ENCODE assay signal across 11 mouse cellular contexts in genomic region chr9:58303599-58304271, GRCm38 (mm10). TPM values are rescaled to one million over a fixed set of nuclear protein-coding genes. Genes with fewer than 3 reads are reported as not detected.
DNase-seq lines count a peak whose midpoint lies in the region; ATAC-seq and TF ChIP-seq lines count a peak whose summit lies in the region.
"Had no signal": no experiment of that assay in that cellular context is flagged by ENCODE, and none has a peak within 500 bp of the region (broad histone marks: within the 10 kb centered on the region; RNA-seq: fewer than 3 reads in every experiment).

No protein-coding gene starts in this region.

- H3K4me3 ChIP-seq in hindbrain, embryonic 15.5 days: no peak overlapping the region
- no peak overlapping the region for H3K4me3 ChIP-seq in hindbrain, embryonic 12.5 days
- H3K4me3 ChIP-seq in embryonic facial prominence, embryonic 12.5 days: no peak overlapping the region
- H3K4me3 ChIP-seq in heart, postnatal 0 days (ENCODE audit: low read depth, low read length): no peak overlapping the region
- H3K4me3 ChIP-seq in neural tube, embryonic 15.5 days (replicated peaks): no peak overlapping the region

- no peak for TF ChIP-seq CTCF in heart, postnatal 0 days (IDR thresholded peaks at IDR 0.05; ENCODE audit: low read depth)

- ATAC-seq in hindbrain, embryonic 15.5 days (ENCODE audit: low FRiP score, low read depth): no peak
- no peak for ATAC-seq in hindbrain, embryonic 12.5 days (ENCODE audit: low FRiP score)
- no peak for ATAC-seq in embryonic facial prominence, embryonic 12.5 days (ENCODE audit: insufficient number of reproducible peaks, insufficient read depth, low FRiP score, low TSS enrichment)
- no peak for ATAC-seq in heart, postnatal 0 days (ENCODE audit: insufficient read depth, low read depth)
- no peak for ATAC-seq in neural tube, embryonic 15.5 days (ENCODE audit: low FRiP score)
- no peak for ATAC-seq in erythroid progenitor cell, adult 5-6 weeks (replicated peaks; ENCODE audit: low FRiP score, poor library complexity, severe bottlenecking)
- ATAC-seq: CD4-positive, CD25-positive, alpha-beta regulatory T cell, adult 4 months; forebrain, embryonic 16.5 days had no signal

- no peak overlapping the region for H3K9ac ChIP-seq in hindbrain, embryonic 15.5 days
- no peak overlapping the region for H3K9ac ChIP-seq in hindbrain, embryonic 12.5 days
- H3K9ac ChIP-seq in embryonic facial prominence, embryonic 12.5 days: no peak overlapping the region
- no peak overlapping the region for H3K9ac ChIP-seq in heart, postnatal 0 days (replicated peaks; ENCODE audit: low read depth, low read length)
- no peak overlapping the region for H3K9ac ChIP-seq in neural tube, embryonic 15.5 days (replicated peaks)

- H3K27me3 ChIP-seq in hindbrain, embryonic 15.5 days: no peaks in the 10 kb centered on the region
- H3K27me3 ChIP-seq in hindbrain, embryonic 12.5 days: no peaks in the 10 kb centered on the region; the same call in 1 of the 2 replicates
- H3K27me3 ChIP-seq in embryonic facial prominence, embryonic 12.5 days: no peaks in the 10 kb centered on the region; the same call in 1 of the 2 replicates
- H3K27me3 ChIP-seq in heart, postnatal 0 days (ENCODE audit: control insufficient read depth, insufficient read depth, low read length): no peaks in the 10 kb centered on the region
- H3K27me3 ChIP-seq in neural tube, embryonic 15.5 days (replicated peaks): no peaks in the 10 kb centered on the region

- H3K9me3 ChIP-seq in hindbrain, embryonic 15.5 days: no peaks in the 10 kb centered on the region
- H3K9me3 ChIP-seq in hindbrain, embryonic 12.5 days (replicated peaks): no peaks in the 10 kb centered on the region
- no peaks in the 10 kb centered on the region for H3K9me3 ChIP-seq in embryonic facial prominence, embryonic 12.5 days
- H3K9me3 ChIP-seq in heart, postnatal 0 days (replicated peaks; ENCODE audit: control insufficient read depth, low read length): no peaks in the 10 kb centered on the region
- H3K9me3 ChIP-seq in neural tube, embryonic 15.5 days (replicated peaks): no peaks in the 10 kb centered on the region

- no peaks in the 10 kb centered on the region for H3K36me3 ChIP-seq in hindbrain, embryonic 15.5 days
- H3K36me3 ChIP-seq in hindbrain, embryonic 12.5 days: no peaks in the 10 kb centered on the region
- no peaks in the 10 kb centered on the region for H3K36me3 ChIP-seq in embryonic facial prominence, embryonic 12.5 days
- no peaks in the 10 kb centered on the region for H3K36me3 ChIP-seq in heart, postnatal 0 days (replicated peaks; ENCODE audit: control insufficient read depth, insufficient read depth, low read length)
- no peaks in the 10 kb centered on the region for H3K36me3 ChIP-seq in neural tube, embryonic 15.5 days

- DNase-seq in heart, postnatal 0 days (ENCODE audit: low spot score): no peak
- peak; percentile 70 for DNase-seq in lung, postnatal 10 days
- no peak for DNase-seq in gastrocnemius, postnatal 10 days
- DNase-seq: cerebellum, adult 11-12 months had no signal

- TF ChIP-seq EP300 in heart, postnatal 0 days (IDR thresholded peaks at IDR 0.05; ENCODE audit: low read depth): no peak

- H3K4me2 ChIP-seq in hindbrain, embryonic 15.5 days: no peak overlapping the region
- H3K4me2 ChIP-seq in hindbrain, embryonic 12.5 days (replicated peaks): no peak overlapping the region
- H3K4me2 ChIP-seq in embryonic facial prominence, embryonic 12.5 days (replicated peaks): no peak overlapping the region
- H3K4me2 ChIP-seq in heart, postnatal 0 days (ENCODE audit: low read depth, low read length): no peak overlapping the region
- no peak overlapping the region for H3K4me2 ChIP-seq in neural tube, embryonic 15.5 days

- H3K27ac ChIP-seq in hindbrain, embryonic 15.5 days (replicated peaks): 0 out of 2 replicates have a peak overlapping the region, but pooled peaks have one; percentile 22
- no peak overlapping the region for H3K27ac ChIP-seq in hindbrain, embryonic 12.5 days
- peak overlapping the region; percentile 51 for H3K27ac ChIP-seq in embryonic facial prominence, embryonic 12.5 days
- H3K27ac ChIP-seq in heart, postnatal 0 days (ENCODE audit: low read depth): peak overlapping the region; percentile 22; the same call in 1 of the 2 replicates
- H3K27ac ChIP-seq in neural tube, embryonic 15.5 days (replicated peaks): no peak overlapping the region

- 58% methylated on average over 8 of the region's 8 CpGs for WGBS in hindbrain, embryonic 15.5 days
- WGBS in hindbrain, embryonic 12.5 days: 65% methylated on average over 8 of the region's 8 CpGs
- WGBS in embryonic facial prominence, embryonic 12.5 days: 51% methylated on average over 8 of the region's 8 CpGs
- WGBS in heart, postnatal 0 days: 49% methylated on average over 8 of the region's 8 CpGs
- 64% methylated on average over 8 of the region's 8 CpGs for WGBS in neural tube, embryonic 15.5 days

- H3K4me1 ChIP-seq in hindbrain, embryonic 15.5 days (replicated peaks): peaks cover 32% of the 10 kb centered on the region
- peaks cover 35% of the 10 kb centered on the region for H3K4me1 ChIP-seq in hindbrain, embryonic 12.5 days
- peaks cover 68% of the 10 kb centered on the region for H3K4me1 ChIP-seq in embryonic facial prominence, embryonic 12.5 days
- peaks cover 24% of the 10 kb centered on the region for H3K4me1 ChIP-seq in heart, postnatal 0 days (ENCODE audit: control insufficient read depth, insufficient read depth)
- peaks cover 17% of the 10 kb centered on the region for H3K4me1 ChIP-seq in neural tube, embryonic 15.5 days

RNA-seq across cellular contexts. Expression of gene Loxl1, which starts 9.3 kb away (rescaled TPM):
- polyA plus RNA-seq in hindbrain, embryonic 15.5 days (2015; fragmentation: Nextera tagmentation; extraction: Ambion mirVana): 10.3 and 10.7 TPM in 2 replicates
- polyA plus RNA-seq in hindbrain, embryonic 12.5 days (2016; fragmentation: Nextera tagmentation; extraction: Ambion mirVana): 19.2 and 23.8 TPM in 2 replicates
- polyA plus RNA-seq in embryonic facial prominence, embryonic 12.5 days (2016; fragmentation: Nextera tagmentation; extraction: Ambion mirVana): 27.5 and 29.3 TPM in 2 replicates
- total RNA-seq in heart, postnatal 0 days (2014; rRNA removed; ENCODE audit: low replicate concordance): 44.1 and 61.7 TPM in 2 replicates
- 39.2 and 40.7 TPM in 2 replicates for polyA plus RNA-seq in heart, postnatal 0 days (2015; fragmentation: Nextera tagmentation; extraction: Ambion mirVana)
- polyA plus RNA-seq in neural tube, embryonic 15.5 days (2015; fragmentation: Nextera tagmentation; extraction: Ambion mirVana): 10.2 and 12.1 TPM in 2 replicates
- total RNA-seq in erythroid progenitor cell, adult 5-6 weeks (2015; ENCODE audit: low replicate concordance): not detected in 2 replicates
- 0.08 TPM in 1 of 2 replicates, not detected in the other for total RNA-seq in erythroid progenitor cell, adult 5-6 weeks (2017; ENCODE audit: low replicate concordance)
- total RNA-seq in gastrocnemius, postnatal 10 days (2021): 10 to 100 TPM; 50.1 to 70.0 TPM
- polyA plus RNA-seq: CD4-positive, CD25-positive, alpha-beta regulatory T cell, adult 4 months had no signal

RNA-seq across cellular contexts. Expression of gene Stoml1, which starts 50.8 kb away (rescaled TPM):
- polyA plus RNA-seq in hindbrain, embryonic 15.5 days (2015; fragmentation: Nextera tagmentation; extraction: Ambion mirVana): 123 and 126 TPM in 2 replicates
- 63.0 and 67.8 TPM in 2 replicates for polyA plus RNA-seq in hindbrain, embryonic 12.5 days (2016; fragmentation: Nextera tagmentation; extraction: Ambion mirVana)
- polyA plus RNA-seq in embryonic facial prominence, embryonic 12.5 days (2016; fragmentation: Nextera tagmentation; extraction: Ambion mirVana): 40.9 and 44.2 TPM in 2 replicates
- total RNA-seq in heart, postnatal 0 days (2014; rRNA removed; ENCODE audit: low replicate concordance): 16.4 and 52.8 TPM in 2 replicates
- polyA plus RNA-seq in heart, postnatal 0 days (2015; fragmentation: Nextera tagmentation; extraction: Ambion mirVana): 21.7 and 23.3 TPM in 2 replicates
- polyA plus RNA-seq in neural tube, embryonic 15.5 days (2015; fragmentation: Nextera tagmentation; extraction: Ambion mirVana): 121 and 136 TPM in 2 replicates
- total RNA-seq in erythroid progenitor cell, adult 5-6 weeks (2015; ENCODE audit: low replicate concordance): 5.0 TPM in 1 of 2 replicates, not detected in the other
- total RNA-seq in erythroid progenitor cell, adult 5-6 weeks (2017; ENCODE audit: low replicate concordance): 1.9 and 3.2 TPM in 2 replicates
- 10 to 100 TPM in 1 of 2 experiments, 1 to 10 TPM in 1; 9.1 to 12.3 TPM for total RNA-seq in gastrocnemius, postnatal 10 days (2021)

RNA-seq across cellular contexts. Expression of gene Pml, which starts 54.1 kb away (rescaled TPM):
- 4.3 and 5.2 TPM in 2 replicates for polyA plus RNA-seq in hindbrain, embryonic 15.5 days (2015; fragmentation: Nextera tagmentation; extraction: Ambion mirVana)
- polyA plus RNA-seq in hindbrain, embryonic 12.5 days (2016; fragmentation: Nextera tagmentation; extraction: Ambion mirVana): 9.8 and 10.1 TPM in 2 replicates
- polyA plus RNA-seq in embryonic facial prominence, embryonic 12.5 days (2016; fragmentation: Nextera tagmentation; extraction: Ambion mirVana): 14.0 and 16.0 TPM in 2 replicates
- total RNA-seq in heart, postnatal 0 days (2014; rRNA removed; ENCODE audit: low replicate concordance): 11.4 and 15.0 TPM in 2 replicates
- polyA plus RNA-seq in heart, postnatal 0 days (2015; fragmentation: Nextera tagmentation; extraction: Ambion mirVana): 5.2 and 5.6 TPM in 2 replicates
- 3.9 and 8.6 TPM in 2 replicates for polyA plus RNA-seq in neural tube, embryonic 15.5 days (2015; fragmentation: Nextera tagmentation; extraction: Ambion mirVana)
- 226 and 252 TPM in 2 replicates for total RNA-seq in erythroid progenitor cell, adult 5-6 weeks (2015; ENCODE audit: low replicate concordance)
- 113 and 157 TPM in 2 replicates for total RNA-seq in erythroid progenitor cell, adult 5-6 weeks (2017; ENCODE audit: low replicate concordance)
- total RNA-seq in gastrocnemius, postnatal 10 days (2021): 10 to 100 TPM in 1 of 2 experiments, 1 to 10 TPM in 1; 7.3 to 12.6 TPM

Comparison
In these comparisons a context has a peak if more than half of its experiments do, and no peak if none do; other contexts are left out.
1. H3K27ac ChIP-seq: peak in hindbrain, embryonic 15.5 days (single experiment), embryonic facial prominence, embryonic 12.5 days (single experiment) and heart, postnatal 0 days (single experiment); none in hindbrain, embryonic 12.5 days (single experiment) and neural tube, embryonic 15.5 days (single experiment).